Mouse (Mus musculus) bone marrow macrophage, adult 2 months (primary cell): ENCODE measurements around the gene Txndc11.

Source experiments
- CTCF ChIP-seq: IDR thresholded peaks from 2 replicates; pipeline ENCODE4 v1.5.1; 2012; ENCODE audit warnings: low read depth, mild to moderate bottlenecking, low read length, moderate library complexity
- POLR2A ChIP-seq: IDR thresholded peaks from 2 replicates; pipeline ENCODE4 v1.6.1; 2012; ENCODE audit warnings: mild to moderate bottlenecking, low read depth, low read length, borderline replicate concordance

- TF ChIP-seq CTCF (no peak), POLR2A (no peak)
These were observed 79.6 kb downstream of the Txndc11 start for GRCm38 (mm10) chr16:11054871-11055270.
